Mouse (Mus musculus) embryo, embryonic 10 days (tissue): ENCODE measurements around the gene Cops8.
A peak's percentile ranks its signal among the peaks of the same experiment; 100 is the strongest.

Experiments
- DNase-seq: peaks from one replicate; pipeline ENCODE4 v3.0.0-alpha.2; 2015; ENCODE audit warnings: low spot score

Gene Cops8

DNA sequence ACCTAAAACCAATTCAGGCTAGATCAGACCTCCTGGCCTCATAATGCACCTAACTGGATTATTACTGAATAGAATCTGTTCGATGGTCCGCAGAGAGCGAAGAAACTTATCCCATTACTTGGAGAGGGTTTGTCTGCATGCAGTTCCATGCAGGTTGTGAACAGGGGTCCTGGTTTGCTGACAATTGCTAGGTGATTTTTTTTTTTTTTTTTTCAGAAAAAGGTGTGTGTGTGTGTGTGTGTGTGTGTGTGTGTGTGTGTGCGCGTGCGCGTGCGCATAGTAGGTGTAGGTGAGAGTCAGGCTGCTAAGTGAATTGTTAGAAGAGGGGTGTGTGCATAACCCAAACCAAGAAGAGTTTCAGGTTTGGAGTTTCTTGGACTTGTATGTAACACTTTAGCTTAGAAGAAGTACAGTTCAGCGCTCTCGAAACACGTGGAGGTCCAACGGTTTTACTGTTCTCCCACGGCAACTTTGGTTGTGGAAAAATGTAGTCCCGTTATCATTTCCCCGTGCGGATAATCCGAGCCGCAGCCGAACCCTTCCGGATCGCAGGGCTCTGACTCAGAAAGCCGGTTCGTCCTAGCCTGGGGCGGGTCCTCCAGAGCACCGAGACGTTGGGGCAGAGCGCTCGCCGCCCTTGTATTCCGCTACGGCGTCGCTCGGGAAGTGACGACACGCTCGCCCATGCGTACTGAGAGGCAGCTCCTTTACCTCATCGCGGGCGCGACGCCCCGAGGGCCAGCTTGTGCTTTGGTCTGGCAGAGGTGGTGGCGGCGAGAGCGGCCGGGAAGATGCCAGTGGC, at the start of gene Cops8:
Gene Cops8, plus strand, starts transcription at position 223 of the 802 bp plus-strand sequence.
- DNase-seq = peak; percentile 100

DNA sequence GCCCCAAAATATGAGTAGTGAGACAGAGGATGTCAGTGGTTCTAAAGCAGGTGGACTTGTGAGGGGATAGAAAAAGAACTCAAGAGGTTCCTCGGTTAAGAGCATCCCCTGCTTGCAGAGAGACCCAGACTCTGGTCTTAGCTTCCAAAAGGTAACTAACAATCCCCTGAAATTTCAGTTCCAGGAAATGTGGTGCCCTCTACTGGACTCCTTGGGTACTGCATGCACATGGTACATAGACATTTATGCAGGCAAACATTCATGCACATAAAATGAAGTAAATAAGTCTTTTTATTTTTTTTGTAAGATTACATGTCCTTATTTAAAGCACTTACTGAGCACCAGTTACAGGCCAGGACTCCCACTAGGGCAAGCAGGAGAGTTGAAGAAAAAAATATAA, 45.6 kb upstream of the Cops8 start:
- no peak for DNase-seq

DNA sequence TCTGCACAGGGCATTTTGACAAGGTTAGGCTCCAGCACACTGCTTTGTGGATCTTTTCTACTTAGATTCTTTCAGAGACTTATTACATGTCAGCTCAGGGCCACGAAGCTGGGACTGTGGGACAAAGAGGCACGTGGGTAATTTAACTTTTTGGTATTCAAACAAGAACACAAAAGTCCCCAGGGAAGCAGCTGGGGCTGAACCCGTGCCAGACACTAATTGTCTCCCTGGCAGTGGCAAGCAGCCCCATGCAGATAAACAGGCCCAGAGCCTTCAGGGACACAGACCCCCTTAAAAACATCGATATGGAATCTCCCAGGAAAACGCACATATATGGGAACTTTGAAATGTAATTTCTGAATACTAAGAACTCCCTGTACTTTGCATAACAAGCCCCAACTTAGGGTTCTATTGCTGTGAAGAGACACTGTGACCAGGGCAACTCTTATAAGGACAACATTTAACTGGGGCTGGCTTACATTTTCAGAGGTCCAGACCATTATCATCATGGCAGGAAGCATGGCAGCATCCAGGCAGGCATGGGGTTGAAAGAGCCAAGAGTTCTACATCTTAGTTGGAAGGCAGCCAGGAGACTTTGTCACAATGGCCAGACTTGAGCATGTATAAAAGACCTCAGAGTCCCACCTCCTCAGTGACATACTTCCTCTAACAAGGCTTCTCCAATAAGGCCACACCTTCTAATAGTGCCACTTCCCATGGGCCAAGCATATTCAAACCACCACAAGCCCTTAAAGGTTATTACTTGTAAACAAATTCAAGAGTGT, 41.6 kb upstream of the Cops8 start:
- no peak for DNase-seq

DNA sequence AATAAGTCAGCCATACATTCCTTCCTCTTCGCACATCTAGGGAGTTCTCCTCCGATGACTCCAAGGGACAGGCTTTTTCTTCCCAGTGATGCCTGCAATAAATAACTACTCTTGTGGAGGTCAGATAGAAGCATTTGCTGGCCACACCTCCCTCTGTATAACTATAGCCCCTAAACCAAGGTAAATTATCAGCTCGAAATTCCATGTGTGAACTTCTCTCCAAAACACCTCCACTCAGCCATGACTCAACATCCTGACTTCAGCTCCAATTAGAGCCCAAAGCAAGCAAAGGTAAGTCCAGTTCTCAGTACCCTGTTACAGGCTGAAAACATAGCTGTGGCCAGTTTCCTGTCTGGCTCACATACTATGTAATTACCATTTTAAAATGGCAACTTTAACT, 38.8 kb upstream of the Cops8 start:
- DNase-seq = no peak

DNA sequence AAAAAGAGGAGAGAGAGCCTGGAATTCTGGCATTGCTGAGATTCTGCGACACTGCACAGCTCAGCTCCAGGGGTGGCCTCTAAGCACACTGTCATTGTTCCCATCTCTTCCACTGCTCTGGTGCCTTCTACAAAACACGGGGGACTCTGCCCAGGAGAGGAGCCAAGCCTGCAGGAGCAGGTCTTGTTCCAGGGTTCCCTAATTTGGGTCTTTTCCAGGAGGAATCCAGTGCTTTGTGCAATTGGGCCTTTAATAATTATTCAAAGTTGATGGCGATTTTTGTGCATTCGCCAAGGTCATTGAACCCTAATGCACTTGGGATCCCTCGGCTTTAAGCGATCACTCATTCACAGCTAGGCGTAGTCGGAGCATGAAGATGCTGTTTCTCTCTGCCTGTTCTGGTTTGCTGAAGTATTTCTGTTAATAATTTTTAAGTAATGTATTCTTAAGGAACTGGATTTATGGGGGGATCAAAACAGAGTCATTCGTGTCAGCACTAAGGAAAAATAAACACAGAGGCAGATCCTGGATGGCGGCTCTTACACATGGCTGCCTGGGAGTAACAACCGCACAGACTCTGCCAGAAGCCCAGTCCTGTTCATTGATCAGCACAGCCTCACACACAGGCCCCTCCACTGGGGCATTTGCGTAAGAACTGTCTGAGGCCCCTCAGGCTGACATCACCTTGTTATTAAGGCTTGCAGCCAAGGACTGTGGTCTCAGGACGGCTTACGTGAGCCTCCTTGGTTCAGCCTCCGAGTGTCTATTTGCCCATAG, 35.9 kb upstream of the Cops8 start:
- DNase-seq = no peak

DNA sequence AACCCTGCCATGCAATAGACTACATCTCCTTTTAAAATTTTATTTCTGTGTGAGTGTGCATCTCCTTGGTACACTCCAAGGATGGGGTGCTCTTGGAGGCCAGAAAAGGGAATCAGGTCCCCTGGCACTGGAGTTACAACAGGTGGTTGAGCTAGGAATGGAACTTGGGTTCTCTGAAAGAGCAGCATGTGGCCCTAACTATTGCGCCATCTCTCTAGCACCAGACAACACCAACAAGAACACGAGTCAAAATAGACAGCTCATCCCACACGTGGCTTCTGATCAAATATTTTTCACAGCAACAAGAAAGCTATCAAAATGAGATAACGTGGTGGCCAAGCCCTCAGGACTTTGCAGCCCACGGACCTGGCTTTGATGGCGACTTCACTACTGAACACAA, 28.9 kb upstream of the Cops8 start:
- DNase-seq = no peak

DNA sequence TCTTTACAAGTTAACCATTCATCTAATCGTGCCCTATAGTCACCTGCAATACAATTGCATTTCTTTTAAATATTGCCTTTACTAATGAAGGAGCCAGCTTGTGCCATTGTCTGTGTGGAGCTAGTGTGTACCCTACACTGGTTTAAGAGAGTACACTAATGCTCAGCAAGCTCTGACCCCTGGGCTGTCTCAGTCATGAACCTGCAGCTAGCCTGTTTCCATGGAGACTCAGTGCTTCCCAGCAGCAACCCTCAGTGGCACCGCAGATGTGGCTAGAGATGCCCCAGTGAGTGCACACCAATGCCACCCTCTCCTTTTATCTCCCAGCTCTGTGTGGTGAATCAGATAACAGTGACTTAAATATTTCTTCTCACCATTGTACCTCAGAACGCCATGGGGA, 27.9 kb upstream of the Cops8 start:
- no peak for DNase-seq

DNA sequence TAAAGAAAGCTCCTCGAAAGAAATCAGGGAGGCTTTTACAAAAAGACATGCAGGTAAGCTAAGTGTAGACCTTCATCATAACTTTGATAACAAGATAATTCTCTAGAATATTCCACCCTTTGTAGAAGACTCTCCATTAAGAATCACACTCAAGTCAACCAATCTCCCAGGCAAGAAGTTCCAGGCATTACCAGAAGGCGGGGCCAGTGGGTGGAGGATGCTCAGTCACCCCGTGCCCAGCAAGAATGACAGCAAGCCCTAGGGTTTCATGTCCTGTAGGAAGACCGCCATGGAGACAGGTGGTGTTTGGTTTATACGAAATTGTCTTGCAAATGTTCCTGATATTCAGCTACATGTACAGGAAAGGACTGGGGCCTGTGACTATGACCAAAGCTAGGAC, 25.4 kb upstream of the Cops8 start:
- no peak for DNase-seq

DNA sequence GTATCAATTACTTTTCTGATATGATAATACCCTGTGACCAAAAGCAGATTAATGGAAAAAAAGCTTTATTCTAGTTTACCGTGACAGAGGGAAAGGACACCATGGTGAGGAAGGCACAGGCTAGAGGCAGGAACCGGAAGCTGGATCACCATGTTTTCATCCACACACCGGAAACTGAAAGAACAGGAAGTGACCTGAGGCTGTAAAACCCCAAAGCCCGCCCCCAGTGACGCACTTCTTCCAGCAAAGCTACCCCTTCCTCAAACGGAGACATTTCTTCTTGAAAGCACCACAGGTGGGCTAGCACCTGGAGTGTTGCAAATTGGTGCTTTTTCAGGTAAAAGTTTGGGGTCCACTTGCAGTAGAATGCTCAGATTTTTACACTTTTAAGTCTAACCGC, 20.1 kb upstream of the Cops8 start:
- no peak for DNase-seq

DNA sequence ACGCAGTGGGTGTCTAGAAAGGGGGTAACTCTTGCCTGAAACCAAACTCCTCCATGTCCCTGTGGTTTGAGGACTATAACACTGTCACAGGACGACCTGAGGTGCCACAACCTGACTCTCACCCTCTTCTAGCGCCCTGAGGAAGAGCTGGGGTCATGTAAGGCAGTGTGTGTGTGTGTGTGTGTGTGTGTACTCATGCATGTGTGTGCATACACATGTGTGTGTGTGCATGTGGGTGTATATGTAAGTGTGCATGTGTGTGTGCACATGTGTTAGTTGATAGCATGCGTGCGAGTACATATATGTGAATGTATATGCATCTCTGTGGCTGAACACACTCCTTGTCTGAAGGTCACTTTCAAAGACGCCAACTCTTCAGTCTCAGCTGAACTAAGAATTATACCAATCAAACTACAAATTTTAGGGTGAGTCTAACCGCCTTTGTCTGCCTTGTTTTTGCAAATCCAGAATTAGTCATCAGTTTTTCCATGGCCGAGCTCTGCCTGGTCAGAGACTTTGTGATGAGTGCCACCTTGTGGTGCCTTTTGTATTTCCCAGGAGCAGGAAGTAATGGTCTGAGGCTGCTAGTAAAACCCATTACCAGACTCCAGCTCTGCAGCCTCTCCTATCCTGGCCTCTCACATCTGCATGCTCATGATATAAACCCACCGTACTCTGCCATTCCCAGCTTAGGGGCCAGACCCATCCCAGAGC, 14.6 kb upstream of the Cops8 start:
- DNase-seq = peak; percentile 87

DNA sequence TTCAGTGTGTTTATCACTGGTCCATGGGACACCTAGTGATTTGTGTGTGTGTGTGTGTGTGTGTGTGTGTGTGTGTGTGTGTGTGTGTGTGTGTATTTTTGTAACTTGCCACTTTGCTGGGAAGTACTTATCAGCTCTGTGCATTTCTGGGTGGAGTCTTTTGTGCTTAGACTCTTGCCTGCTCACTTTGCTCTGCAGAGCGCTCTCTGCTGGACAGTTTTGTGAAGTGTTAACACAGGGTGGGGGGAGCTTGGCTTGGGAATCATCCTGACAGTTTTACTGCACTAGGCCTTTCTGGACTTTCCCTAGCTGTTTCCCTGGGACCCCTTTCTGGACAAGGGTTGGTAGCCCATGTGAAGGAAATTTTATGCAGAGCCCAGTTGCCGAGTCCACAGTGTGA, 12.0 kb upstream of the Cops8 start:
- DNase-seq = peak; percentile 78

DNA sequence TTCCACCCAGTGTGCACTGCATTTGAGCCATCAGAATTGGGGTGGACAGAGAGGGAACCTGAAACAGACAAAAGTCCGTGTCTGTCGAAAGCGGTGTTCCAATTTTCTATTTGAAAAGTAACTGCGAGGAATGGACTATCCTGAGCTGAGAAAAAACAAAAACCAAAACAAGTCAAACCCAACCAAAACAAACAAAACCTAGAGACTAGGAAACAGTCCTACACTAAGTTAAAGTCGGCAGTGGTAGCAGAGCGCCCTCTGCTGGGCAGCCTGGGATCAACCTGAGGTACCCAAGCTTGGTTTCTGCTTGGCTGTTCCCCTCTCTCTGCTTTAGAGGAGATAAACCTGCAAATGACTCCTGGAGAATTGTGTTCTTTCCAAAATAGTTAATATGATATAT, 10.0 kb upstream of the Cops8 start:
- DNase-seq = peak; percentile 87

DNA sequence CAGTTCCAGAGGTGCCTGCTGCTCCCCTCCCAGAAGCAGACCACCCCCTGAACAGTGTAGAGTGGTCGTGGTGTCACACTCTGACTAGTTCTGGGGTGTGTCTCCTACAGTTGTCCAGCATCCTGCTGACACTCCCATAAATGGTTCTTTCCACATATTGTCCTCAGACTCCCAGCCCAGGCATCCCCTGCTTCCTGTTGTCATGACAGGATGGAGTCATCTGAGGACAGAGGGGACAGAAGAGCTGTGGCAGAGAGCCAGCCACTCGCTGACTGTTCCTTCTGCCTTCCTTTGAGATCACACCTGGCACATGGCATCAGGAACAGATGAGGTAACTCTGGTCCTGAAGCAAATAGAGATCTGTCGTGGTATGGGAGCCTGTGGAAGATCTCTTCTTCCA, 3.6 kb upstream of the Cops8 start:
- DNase-seq = no peak

DNA sequence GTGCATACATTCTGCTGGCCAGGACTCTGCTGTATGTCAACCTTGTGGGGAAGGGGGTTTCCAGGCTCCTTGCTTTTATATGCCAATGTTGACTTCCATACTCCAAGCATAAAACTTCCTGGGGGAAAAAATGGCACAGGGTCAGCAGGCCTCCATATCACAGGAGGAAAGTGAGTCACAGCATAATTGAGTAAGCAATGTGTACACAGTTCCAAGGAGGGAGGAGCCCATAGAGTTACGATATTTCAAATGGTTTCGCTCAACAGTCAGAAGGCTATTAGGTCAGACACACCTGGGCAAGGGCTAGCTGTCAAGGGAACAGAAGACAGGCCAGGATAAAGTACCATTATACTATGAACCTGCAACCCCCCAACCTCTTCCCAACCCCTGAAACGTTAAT, 1.7 kb upstream of the Cops8 start:
- DNase-seq = no peak

DNA sequence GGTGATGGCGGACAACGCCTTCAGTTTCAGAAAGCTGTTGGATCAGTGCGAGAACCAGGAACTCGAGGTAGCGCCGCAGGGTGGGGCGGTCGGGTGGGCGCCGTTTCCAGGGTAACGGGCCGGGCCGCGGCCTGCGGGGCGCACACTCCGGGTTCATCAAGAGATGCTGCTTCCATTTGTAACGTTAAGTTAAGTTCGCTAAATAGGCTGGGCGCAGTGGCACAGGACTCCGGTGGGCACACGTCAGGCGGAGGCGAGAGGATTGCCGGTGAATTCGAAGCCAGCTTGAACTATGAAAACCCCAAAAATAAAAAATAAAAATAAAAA, 743 bp downstream of the Cops8 start:
- DNase-seq = no peak

DNA sequence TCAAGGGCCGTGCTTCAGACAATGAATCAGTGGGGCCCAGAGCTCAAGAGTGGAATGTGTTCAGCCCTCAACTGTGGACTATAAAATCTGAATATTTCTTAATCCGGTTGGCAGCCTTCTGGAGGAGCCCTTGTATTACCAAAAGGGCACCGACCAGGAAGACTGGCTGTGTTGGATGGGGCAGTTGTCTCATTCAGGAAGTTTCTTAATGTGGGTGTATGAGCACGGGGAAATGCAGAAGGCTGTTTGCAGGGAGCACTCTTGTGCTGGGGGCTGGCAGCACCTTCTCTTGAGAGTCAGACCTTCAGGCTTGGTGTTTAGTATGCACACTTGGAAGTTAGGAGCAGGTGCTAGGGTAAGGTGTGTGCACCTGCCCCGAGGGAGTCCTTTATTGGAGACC, 6.6 kb downstream of the Cops8 start:
- no peak for DNase-seq

DNA sequence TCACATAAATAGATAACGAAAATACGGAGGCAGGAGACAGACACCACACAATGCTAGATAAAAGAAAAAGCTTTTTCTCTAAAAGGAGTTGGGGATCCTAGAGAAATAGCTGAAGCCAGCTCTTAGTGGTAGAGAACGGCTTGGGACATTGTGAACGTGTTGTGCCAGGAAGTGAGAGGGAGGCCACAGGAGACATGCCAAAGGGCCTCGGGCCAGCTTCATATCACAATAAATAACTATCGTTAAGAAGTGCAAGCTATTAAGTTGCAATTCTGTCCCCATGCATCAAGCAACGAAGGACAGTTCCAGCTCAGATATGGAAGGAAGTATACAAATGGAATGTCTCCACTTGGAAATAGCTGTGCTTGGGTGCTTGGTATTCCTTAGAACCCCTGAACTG, 14.5 kb downstream of the Cops8 start:
- DNase-seq = no peak

DNA sequence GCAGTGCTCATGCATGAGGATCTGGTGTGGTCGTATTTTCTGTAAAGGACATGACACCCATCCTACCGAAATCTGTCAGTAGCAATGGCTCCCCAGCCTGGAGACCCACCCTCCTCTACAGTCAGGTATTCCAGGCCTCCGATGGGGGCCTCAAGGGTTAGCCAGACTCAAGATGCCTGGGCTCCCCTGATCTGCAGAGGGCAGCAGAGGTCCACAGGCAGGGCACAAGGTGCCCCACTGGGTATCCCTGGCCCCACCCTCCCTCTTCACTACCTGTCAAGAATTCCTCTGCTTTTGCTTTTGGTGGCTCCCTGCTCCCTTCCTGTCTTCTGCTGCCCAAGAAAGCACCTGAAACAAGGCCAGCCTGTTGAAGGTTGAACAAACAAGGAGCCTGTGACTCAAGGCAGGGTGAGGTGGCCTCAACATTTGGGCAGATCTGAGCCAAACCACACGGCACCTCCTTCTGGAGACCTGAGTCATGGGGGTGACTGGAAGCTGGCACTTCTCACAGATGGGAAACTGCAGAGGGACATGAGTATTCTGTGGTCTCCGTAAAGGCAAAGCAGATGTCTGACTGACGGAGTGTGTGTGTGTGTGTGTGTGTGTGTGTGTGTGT, 30.7 kb downstream of the Cops8 start:
- no peak for DNase-seq

DNA sequence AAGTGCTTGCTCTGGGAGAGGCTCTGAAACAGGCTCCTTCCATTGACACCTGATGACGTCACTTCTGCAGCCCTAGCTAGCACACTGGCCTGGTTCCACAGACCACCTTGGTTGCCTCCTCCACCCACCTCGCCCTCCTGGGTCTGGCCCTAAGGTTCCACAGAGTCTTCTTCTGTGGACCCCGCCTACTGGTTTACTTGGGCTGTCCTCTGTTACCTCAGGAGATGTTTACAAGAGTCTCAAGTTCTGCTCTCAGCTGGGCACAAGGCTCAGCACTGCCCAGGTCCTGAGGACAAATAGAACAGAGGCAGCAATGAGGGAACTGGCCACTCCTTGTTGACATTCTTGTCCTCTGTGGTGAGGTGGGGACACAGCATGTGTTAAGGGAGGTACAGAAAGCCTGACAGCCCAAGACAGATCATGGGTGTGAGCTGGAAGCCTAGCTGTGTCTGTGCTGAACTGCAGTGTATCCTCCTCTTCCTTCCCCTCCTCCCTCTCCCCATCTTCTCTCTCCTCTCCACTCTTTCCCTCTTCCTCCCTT, 31.5 kb downstream of the Cops8 start:
- DNase-seq = no peak

DNA sequence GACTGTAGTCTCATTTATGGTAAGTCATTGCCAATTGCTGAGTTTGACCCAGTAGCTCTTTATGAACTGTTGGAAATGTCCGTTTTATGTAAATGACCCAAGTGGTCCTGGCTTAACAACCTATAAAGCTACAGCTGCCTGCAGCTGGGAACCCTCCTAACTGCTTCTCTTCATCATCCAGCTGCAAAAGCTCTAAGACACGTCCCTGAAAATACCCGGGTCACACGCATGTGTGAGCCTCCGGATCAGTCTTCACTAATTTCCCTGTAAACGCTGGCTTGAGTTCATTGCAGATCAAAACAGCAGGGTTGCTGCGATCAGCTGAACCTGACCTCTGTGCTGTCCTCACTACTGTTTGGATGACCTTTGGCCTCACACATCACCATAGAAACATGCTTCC, 35.6 kb downstream of the Cops8 start:
- no peak for DNase-seq

DNA sequence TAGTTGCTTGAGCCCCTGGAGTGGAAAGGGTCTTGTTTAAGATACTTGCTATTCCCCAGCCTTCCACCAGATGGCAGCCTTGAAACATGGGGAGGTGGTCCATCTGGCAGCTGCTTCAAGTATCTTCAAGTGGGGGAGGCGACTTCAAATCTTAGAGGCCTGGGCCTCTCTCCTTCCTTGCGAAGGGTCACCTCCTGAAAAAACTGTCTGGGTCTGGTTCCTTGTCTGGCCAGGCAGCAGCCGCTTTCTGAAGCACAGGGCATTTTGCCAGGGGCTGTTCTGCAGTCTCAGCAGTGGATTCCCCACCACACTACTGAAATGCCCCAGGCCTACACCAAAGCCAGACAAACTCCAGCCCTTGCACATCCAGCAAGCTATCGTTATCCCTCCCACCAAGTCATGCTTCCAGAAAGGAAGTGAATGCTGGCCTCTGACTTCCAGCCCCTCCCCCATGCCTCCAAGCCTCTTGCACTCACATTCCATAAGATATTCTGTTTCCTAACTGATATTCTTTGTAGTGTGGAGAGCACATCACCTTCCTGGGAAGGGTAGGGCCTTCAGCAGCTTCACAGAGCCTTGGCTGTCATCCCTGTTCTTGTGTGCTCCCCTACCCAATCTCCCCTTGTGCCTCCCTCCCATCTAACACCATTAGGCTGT, 48.1 kb downstream of the Cops8 start:
- DNase-seq = peak; percentile 89
